Mouse (Mus musculus): ENCODE results near the gene Mmp3. TPM values are rescaled to one million over a fixed set of nuclear protein-coding genes. Genes with fewer than 3 reads are reported as not detected.
"Not testable (repeated sequence)": the region's sequence is repeated elsewhere in the genome, so short reads cannot be mapped to it uniquely, and the experiment has no call there.

Mmp3 gene
- polyA plus RNA-seq (2015; fragmentation: Nextera tagmentation; extraction: Ambion mirVana): not detected in 2 replicates

GRCm38 (mm10) chr9:7445522-7445921, at the start of gene Mmp3:
TSS of gene Mmp3 (plus strand) at chr9:7445822.
- Histone ChIP-seq H3K4me2 (ENCODE audit: low read depth, low read length) (no peak within 1 kb of the TSS), H3K27ac (ENCODE audit: low read depth) (no peak within 1 kb of the TSS), H3K9me3 (ENCODE audit: low read length) (no peaks in the 10 kb centered on the region), H3K27me3 (ENCODE audit: insufficient read depth, low read length) (no peaks in the 10 kb centered on the region), H3K36me3 (replicated peaks; ENCODE audit: insufficient read depth, low read length) (no peaks in the 10 kb centered on the region), H3K9ac (replicated peaks) (no peak within 1 kb of the TSS), H3K4me1 (ENCODE audit: insufficient read depth) (no peaks in the 10 kb centered on the region), H3K4me3 (ENCODE audit: low read depth, low read length) (no peak within 1 kb of the TSS)
- DNase-seq (no peak), ATAC-seq (no peak)
- 63% methylated on average over 2 of the region's 2 CpGs for WGBS (ENCODE audit: insufficient replicate concordance)
- TF ChIP-seq CTCF (IDR thresholded peaks at IDR 0.05; ENCODE audit: low read depth) (no peak), EP300 (IDR thresholded peaks at IDR 0.05; ENCODE audit: low read depth) (no peak)

- not testable (repeated sequence) for DNase-seq; H3K4me3 ChIP-seq (ENCODE audit: low read depth, low read length); H3K9ac ChIP-seq (replicated peaks); H3K27me3 ChIP-seq (ENCODE audit: insufficient read depth, low read length); H3K4me2 ChIP-seq (ENCODE audit: low read depth, low read length); H3K36me3 ChIP-seq (replicated peaks; ENCODE audit: insufficient read depth, low read length); ATAC-seq; H3K9me3 ChIP-seq (ENCODE audit: low read length); H3K27ac ChIP-seq (ENCODE audit: low read depth); H3K4me1 ChIP-seq (ENCODE audit: insufficient read depth)
- 67% methylated on average over 8 of the region's 8 CpGs for whole genome bisulfite sequencing (ENCODE audit: insufficient replicate concordance)
Measured at GRCm38 (mm10) chr9:7396556-7396955, 49.1 kb upstream of the Mmp3 start.

- Histone ChIP-seq H3K4me3 (ENCODE audit: low read depth, low read length) (no peak overlapping the region), H3K4me1 (ENCODE audit: insufficient read depth) (no peaks in the 10 kb centered on the region), H3K4me2 (ENCODE audit: low read depth, low read length) (no peak overlapping the region), H3K9ac (replicated peaks) (no peak overlapping the region), H3K27me3 (ENCODE audit: insufficient read depth, low read length) (no peaks in the 10 kb centered on the region), H3K9me3 (ENCODE audit: low read length) (no peaks in the 10 kb centered on the region), H3K36me3 (replicated peaks; ENCODE audit: insufficient read depth, low read length) (no peaks in the 10 kb centered on the region), H3K27ac (ENCODE audit: low read depth) (no peak overlapping the region)
- 73% methylated on average over 2 of the region's 2 CpGs for WGBS (ENCODE audit: insufficient replicate concordance)
- DNase-seq (no peak), ATAC-seq (no peak)
- TF ChIP-seq CTCF (IDR thresholded peaks at IDR 0.05; ENCODE audit: low read depth) (no peak), EP300 (IDR thresholded peaks at IDR 0.05; ENCODE audit: low read depth) (no peak)
Measured at GRCm38 (mm10) chr9:7453302-7453701, 7.7 kb downstream of the Mmp3 start.

- H3K9me3 ChIP-seq (ENCODE audit: low read length): no peaks in the 10 kb centered on the region
- H3K27me3 ChIP-seq (ENCODE audit: insufficient read depth, low read length): no peaks in the 10 kb centered on the region
- TF ChIP-seq EP300 (IDR thresholded peaks at IDR 0.05; ENCODE audit: low read depth) (no peak), CTCF (IDR thresholded peaks at IDR 0.05; ENCODE audit: low read depth) (no peak)
- H3K4me3 ChIP-seq (ENCODE audit: low read depth, low read length): no peak overlapping the region
- DNase-seq: no peak
- 100% methylated on average over 1 of the region's 1 CpGs for WGBS (ENCODE audit: insufficient replicate concordance)
- H3K4me2 ChIP-seq (ENCODE audit: low read depth, low read length): no peak overlapping the region
- no peaks in the 10 kb centered on the region for H3K4me1 ChIP-seq (ENCODE audit: insufficient read depth)
- H3K9ac ChIP-seq (replicated peaks): no peak overlapping the region
- no peaks in the 10 kb centered on the region for H3K36me3 ChIP-seq (replicated peaks; ENCODE audit: insufficient read depth, low read length)
- no peak for ATAC-seq
- H3K27ac ChIP-seq (ENCODE audit: low read depth): no peak overlapping the region
Measured at GRCm38 (mm10) chr9:7470262-7470661, 24.6 kb downstream of the Mmp3 start.

- no peaks in the 10 kb centered on the region for H3K9me3 ChIP-seq (ENCODE audit: low read length)
- no peak overlapping the region for H3K9ac ChIP-seq (replicated peaks)
- TF ChIP-seq EP300 (IDR thresholded peaks at IDR 0.05; ENCODE audit: low read depth): no peak
- TF ChIP-seq CTCF (IDR thresholded peaks at IDR 0.05; ENCODE audit: low read depth): no peak
- ATAC-seq: no peak
- H3K4me2 ChIP-seq (ENCODE audit: low read depth, low read length): no peak overlapping the region
- H3K36me3 ChIP-seq (replicated peaks; ENCODE audit: insufficient read depth, low read length): no peaks in the 10 kb centered on the region
- no peak overlapping the region for H3K27ac ChIP-seq (ENCODE audit: low read depth)
- H3K4me3 ChIP-seq (ENCODE audit: low read depth, low read length): no peak overlapping the region
- 62% methylated on average over 5 of the region's 5 CpGs for WGBS (ENCODE audit: insufficient replicate concordance)
- no peaks in the 10 kb centered on the region for H3K4me1 ChIP-seq (ENCODE audit: insufficient read depth)
- no peaks in the 10 kb centered on the region for H3K27me3 ChIP-seq (ENCODE audit: insufficient read depth, low read length)
- DNase-seq: no peak
Measured at GRCm38 (mm10) chr9:7483684-7484394, 38.2 kb downstream of the Mmp3 start.

- TF ChIP-seq CTCF (IDR thresholded peaks at IDR 0.05; ENCODE audit: low read depth): no peak
- no peak for TF ChIP-seq EP300 (IDR thresholded peaks at IDR 0.05; ENCODE audit: low read depth)
- no peak overlapping the region for H3K27ac ChIP-seq (ENCODE audit: low read depth)
- no peak for ATAC-seq
Measured at GRCm38 (mm10) chr9:7501138-7501537, 55.5 kb downstream of the Mmp3 start.

More at GRCm38 (mm10) chr9:7501138-7501537, 55.5 kb downstream of the Mmp3 start:
- no peak for DNase-seq
- no peaks in the 10 kb centered on the region for H3K9me3 ChIP-seq (ENCODE audit: low read length)
- WGBS (ENCODE audit: insufficient replicate concordance): 74% methylated on average over 3 of the region's 3 CpGs
- H3K9ac ChIP-seq (replicated peaks): no peak overlapping the region
- no peaks in the 10 kb centered on the region for H3K27me3 ChIP-seq (ENCODE audit: insufficient read depth, low read length)
- H3K36me3 ChIP-seq (replicated peaks; ENCODE audit: insufficient read depth, low read length): no peaks in the 10 kb centered on the region
- no peaks in the 10 kb centered on the region for H3K4me1 ChIP-seq (ENCODE audit: insufficient read depth)
- H3K4me3 ChIP-seq (ENCODE audit: low read depth, low read length): no peak overlapping the region
- no peak overlapping the region for H3K4me2 ChIP-seq (ENCODE audit: low read depth, low read length)

All from liver, postnatal 0 days (tissue).